Mouse (Mus musculus): ENCODE measurements around the gene Tkfc.
"Not testable (repeated sequence)": the region's sequence is repeated elsewhere in the genome, so short reads cannot be mapped to it uniquely, and the experiment has no call there.

The Tkfc gene

DNA sequence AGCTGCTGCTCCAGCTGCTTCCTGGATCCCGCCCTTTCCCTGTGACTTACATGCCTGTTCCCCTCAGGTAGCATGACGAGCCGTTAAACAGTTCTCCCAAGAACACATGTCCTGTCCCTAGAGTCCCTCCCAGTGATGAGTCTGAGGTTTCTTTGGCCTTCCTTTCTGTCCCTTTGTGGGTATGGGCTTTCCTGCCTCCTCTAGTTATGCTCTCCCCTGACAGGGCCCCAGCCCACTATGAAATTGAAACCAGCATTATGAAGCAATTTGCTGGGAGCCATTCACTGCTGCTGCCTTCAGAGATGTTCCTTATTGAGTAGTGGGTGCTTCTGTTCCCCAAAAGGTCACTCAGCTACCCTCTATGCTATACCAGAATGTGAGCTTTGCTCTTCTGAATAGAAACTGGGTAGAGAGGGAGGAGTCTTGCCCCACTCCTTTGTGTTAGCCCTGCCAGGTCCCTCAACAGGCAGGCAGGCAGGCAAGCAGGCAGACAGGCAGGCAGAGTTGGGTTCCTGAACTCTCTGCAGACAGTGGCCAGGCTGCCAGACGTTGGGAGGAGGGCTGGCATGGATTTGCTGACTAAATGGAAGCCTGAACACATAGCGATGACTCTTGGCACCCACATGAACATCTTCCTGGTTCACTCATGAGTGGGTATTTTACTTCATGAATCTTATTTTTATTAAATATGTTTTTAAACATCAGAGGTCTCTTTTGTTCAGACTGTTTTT lies 16.2 kb downstream of the Tkfc start:
- DNase-seq (ENCODE audit: low read depth, low spot score), result no peak

DNA sequence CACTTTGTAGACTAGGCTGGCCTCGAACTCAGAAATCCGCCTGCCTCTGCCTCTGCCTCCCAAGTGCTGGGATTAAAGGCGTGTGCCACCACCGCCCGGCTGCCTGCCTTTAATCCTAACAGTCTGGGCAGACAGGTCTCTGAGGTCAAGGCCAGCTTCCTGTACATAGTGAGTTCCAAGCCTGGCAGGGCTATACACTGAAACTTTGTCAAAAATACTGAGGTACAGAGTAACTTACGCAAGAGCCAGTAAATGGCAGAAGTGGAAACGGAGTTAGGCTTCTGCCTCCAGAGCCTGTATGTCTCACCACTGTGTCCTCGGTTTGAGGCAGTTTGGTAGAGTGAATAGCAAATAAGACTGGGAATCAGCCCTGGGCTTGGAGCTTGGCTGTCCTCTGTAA lies 18.2 kb downstream of the Tkfc start:
- no peak for DNase-seq (ENCODE audit: low read depth, low spot score)

DNA sequence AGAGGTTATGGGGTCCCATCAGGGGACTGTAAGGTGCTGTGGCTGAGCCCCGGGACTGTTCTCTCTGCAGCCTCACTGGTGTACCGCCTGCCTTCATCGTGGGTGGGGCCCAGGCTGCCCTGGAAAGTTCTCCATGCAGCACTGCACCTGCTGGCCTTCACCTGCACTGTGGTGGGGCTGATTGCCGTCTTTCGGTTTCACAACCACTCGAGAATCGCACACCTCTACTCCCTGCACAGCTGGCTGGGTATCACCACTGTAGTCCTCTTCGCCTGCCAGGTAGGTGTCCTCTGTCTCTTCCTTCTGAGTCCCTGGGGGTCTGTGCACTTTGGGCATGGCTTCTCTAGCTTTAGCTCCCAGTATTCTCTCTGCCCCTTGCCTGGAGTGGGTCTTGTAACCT lies 20.3 kb downstream of the Tkfc start:
- DNase-seq (ENCODE audit: low read depth, low spot score), result no peak

DNA sequence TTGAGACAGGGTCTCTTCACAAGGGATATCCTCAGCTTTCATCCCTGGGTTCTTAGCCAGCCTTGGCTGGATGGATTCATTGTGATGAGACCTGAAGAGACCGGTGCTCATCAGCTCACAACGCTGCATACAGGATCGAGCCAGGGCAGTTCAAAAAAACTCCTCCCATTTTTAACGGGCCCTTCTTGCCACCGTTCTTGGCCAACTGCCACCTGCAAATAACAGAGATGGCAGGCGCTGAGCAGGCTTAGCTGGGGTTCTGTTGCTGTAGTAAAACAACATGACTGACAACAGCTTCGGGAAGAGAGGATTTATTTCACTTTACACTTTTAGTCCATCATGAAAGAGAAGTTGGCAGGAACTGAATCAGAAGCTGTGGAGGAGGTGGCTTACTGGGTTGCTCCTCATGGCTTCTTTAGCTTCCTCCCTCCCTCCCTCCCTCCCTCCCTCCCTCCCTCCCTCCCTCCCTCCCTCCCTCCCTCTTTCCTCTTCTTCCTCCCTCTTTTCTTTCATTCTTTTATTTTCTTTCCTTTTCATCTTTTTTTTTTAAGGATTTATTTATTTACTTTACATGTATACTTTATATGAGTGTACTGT lies 21.8 kb downstream of the Tkfc start:
- DNase-seq (ENCODE audit: low read depth, low spot score), result no peak

DNA sequence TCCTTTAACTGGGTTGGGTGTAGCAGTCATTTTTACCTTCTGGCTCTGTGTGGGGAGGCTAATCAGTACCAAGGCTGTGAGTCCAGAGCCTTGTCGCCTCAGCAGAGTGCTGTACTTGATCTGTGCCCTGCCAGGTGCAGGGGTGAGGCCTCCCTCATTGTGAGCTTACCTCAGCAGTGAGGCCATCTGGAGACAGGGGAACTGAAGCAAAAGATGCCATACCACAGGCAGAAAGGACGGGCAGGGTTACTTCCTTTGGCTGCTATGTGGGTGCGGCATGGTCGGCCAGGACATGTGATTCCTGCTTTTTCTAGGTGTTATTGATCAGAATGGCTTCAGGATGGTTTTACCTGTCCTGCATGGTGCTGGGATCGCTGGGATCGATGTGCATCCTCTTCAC lies 23.5 kb downstream of the Tkfc start:
- DNase-seq (ENCODE audit: low read depth, low spot score), result no peak

DNA sequence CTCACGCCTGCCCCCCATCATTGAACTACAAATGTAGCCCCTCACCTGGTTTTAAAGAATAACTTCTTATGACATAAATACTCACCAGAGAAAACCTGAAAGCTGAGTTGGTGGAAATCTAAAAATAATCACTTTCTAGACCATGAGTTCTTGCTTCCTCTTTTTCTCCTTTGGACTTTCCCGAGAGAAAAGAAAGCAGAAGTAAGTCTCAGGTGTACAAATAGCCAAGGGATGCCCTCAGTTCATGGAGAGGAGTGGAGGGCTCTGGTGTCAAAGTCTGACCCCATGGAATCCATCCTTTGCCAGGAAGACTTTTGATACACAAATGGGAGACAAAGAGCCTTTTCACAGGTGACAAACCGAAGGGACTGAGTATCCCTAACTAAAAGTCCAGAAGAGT lies 24.7 kb downstream of the Tkfc start:
- no peak for DNase-seq (ENCODE audit: low read depth, low spot score)

DNA sequence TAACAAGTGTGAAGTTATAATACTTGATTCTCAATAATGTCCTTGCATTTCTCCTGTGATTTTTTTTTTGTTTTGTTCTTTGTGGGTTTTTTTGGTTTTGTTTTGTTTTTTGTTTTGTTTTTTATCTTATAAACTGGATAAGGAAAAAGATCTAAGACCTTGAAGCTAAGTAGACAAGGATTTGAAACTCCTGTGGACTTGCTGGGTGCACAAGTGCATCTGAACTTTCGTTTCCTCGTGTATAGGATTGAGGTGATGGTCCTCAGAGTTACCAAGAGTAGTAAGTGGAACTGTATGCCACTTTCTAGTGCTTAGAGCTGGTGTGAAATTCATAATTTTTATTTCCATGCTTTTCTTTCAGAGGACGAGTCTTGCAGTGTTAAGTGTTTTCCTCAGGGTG lies 25.4 kb downstream of the Tkfc start:
- DNase-seq (ENCODE audit: low read depth, low spot score), result no peak

DNA sequence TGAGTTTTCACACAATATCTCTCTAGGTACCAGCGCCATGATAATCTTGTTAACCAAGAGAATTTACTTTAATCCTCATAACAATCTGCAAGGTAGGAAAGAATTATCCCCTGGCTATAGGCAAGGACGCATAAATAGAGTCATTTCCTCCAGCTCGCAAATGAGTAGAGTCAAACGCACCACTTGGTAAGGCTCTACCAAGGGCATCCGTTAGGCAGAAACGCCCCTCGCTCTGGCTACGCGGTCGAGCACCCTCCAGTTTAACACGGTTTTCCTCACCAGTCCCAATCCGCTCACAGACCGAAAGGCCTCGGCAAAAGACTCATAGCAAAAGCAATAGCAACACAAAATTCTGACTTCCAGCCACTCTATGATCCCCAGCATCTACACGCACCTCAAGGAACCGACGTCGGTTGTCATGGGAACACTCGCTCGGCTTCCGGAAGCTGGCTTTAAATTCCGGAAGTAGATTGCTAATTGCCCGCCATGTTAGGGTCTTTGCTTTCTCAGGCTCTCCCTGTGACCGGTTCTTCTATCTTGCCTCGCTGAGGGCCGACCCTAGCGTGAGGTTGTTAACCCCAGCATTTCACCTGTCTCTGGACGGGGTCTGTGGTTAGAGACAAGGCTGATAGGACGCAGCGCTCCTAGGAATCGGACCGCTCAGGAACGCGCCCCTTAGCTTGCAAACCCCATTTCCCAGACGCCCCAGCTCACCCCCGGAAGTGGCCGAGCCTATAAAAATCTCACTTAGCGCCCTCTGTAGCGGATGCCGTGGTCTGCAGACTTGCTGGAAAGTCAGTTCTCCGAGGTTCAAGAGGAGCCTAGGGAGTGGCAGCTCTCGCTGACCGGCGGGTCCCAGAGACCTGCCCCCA lies 28.5 kb downstream of the Tkfc start, which contains the start of the genes Cyb561a3 and Tmem138:
TSS of gene Cyb561a3 (plus strand) at position 483 of the 872 bp plus-strand sequence.
TSS of gene Tmem138 (minus strand) at position 673 of the 872 bp plus-strand sequence.
- peak; percentile 97 for DNase-seq (ENCODE audit: low read depth, low spot score)

DNA sequence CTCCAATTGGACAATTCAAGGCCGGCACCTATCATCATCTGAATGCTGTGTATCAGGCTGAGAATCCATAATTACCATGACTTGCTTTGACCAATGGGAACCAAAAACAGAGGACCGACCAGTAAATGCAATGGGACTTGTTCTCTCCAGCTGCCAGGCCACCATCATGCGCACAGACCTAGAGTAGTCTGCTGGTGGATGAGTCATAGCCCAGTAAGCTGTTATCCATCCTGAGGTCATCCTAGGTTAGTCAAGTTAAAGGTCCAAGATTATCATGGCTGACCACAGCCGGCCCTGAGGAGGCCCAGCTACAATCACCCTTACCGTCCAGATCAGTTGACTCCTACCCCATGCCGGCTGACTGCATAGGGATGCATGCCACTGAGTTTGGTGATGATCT lies 35.8 kb downstream of the Tkfc start:
- DNase-seq (ENCODE audit: low read depth, low spot score), result no peak

DNA sequence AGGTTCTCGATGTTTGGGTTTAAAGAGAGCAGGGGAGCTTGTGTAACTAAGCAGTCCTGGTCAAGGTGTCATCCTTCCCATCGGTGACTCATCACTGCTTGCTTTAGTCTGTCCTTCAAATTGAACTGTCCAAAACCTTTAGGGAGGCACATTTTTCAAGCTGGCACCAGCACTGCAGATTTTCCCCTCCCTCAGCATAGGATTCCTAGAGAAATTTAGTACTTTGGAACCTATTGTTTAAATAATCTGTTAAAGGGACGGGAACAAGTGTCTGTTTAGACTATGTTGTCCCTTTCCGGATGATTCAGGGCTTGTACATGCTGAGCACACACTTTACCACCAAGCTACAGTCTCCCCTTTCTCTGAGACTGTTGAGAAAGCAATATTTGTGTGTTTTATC lies 40.2 kb downstream of the Tkfc start:
- no peak for DNase-seq (ENCODE audit: low read depth, low spot score)

DNA sequence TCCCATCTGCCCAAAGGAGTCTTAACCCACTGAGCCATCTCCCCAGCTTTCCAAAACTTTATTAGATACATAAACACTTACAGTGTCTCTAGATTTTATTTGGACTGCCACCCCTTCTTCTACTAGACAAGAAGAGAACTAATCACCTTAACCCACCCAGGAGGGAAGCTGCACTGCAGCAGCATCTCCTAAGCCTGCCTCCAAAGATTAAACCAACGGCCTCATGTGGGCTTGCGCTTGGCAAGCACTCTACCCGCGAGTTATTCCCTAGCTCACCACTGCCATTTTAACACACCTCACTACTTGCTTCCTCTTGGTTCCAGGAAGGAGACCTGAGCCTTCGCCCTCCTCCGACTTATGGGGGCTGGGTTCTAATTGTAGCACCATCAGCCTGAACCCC lies 41.2 kb downstream of the Tkfc start:
- no peak for DNase-seq (ENCODE audit: low read depth, low spot score)

DNA sequence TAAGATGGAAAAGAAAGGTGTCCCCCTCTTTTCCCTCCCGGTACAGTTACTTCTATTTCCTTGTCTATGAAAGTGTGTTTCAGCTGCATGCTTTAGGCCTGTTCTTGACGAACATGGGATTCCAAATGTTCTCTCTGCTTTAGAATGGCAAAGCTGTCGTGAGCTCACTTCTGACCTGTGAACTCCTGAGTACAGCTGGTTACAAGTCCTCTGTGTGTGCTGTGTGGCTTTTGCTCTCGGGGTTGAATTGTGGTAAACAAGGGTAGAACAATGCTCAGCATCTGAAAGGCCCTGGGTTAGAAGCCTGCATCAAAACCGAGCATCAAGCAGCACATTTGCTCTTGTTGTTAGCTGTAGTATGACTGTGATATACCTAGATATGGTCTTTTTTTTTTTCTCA lies 43.1 kb downstream of the Tkfc start:
- DNase-seq (ENCODE audit: low read depth, low spot score), result no peak

DNA sequence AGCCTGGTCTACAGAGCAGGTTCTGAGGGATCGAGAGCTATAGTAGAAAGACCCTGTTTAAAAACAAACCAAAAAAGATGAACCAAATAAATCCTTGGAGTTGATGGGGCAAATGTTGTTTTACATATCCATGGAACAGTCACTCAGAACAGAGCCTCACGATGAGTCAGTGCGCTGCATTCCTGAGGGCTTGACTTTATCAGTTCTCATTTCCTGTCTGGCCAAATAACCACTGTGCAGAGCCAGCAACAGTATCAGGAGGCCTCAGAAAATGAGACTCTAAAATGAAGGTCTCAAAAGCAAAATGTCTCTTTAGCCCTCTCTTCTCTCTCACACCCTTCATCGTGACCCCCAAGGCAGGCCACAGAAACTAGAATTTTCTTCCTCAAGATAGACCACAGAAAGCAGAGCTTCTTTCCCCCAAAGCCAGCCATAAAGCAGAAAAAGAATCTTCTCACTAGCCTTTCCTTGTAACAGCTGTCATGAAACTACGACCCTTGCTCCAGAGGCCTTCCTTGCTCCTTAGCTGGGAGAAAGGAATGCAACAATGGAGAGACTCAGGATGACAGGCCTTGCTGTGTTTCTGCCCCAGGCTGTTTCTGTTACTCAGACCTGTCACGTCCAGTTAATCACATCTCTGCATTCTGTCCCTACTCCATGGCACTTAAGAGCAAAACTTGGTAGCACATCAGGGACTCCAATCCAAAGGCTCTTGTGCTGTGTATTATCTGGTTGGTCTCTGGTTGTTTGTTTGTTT lies 43.7 kb downstream of the Tkfc start:
- DNase-seq (ENCODE audit: low read depth, low spot score), result no peak

DNA sequence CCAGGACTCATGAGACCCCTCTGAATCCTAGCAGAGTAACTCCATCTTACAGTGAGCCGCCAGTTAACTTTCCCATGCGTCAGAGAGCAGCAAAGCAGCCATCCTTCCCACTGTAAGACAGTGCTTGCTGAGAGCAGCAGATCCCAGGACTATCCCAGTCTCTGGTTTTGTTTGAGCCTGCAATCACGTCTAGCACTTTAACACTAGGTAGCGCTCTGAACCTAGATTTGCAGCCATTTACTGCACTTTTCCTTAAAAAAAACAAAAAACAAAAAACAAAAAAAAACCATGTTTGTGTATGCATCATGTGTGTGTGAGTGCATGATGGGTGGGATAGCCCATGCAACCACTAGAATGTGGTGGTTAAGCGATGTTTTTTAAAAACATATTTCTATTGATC lies 45.3 kb downstream of the Tkfc start:
- DNase-seq (ENCODE audit: low read depth, low spot score), result peak; percentile 46

DNA sequence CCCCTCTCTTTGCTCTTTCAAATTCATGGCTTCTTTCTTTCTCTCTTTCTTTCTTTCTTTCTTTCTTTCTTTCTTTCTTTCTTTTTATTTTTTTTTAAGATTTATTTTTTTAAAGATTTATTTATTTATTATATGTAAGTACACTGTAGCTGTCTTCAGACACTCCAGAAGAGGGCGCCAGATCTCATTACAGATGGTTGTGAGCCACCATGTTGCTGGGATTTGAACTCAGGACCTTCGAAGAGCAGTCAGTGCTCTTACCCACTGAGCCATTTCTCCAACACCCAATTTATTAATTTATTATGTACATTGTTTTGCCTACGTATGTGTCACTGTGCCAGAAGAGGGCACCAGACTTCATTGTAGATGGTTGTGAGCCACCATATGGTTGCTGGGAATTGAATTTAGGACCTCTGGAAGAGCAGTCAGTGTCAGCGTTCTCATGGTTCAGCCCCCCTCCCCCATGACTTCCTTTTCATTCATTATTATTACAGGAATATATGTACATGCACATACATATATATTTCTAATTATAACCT lies 47.5 kb downstream of the Tkfc start:
- not testable (repeated sequence) for DNase-seq (ENCODE audit: low read depth, low spot score)

DNA sequence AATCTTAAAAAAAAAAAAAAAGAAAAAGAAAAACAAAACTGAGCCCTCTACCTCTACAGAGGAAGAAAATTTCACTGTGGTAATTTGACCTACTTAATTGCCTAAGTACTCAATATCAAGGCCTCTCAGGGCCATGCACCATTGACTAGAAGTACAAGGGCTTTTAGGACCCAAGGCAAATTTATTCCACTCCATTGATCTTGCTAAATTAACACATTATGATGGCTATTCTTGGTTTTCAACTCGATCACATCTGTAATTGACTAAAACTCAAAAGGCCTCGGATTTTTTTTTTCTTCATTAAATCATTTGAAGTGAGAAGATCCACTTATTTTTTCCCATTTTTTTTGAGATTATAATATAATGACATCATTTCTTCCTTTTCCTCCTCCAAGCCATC lies 48.0 kb downstream of the Tkfc start:
- no peak for DNase-seq (ENCODE audit: low read depth, low spot score)

DNA sequence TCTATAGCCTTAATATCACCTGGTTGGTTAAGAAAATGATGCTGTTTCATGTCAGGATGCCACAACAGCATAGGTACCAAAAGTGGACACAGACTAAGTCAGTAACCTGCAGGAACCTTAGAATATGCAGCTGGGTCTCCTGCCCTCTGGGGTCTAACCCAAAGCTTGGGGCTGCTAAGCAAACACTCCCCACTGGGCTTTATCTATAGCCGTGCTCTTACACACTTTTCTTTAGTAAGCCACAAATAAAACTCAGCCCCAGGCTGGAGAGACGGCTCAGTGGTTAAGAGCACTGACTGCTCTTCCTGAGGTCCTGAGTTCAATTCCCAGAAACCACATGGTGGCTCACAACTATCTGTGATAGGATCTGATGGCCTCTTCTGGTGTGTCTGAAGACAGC lies 48.5 kb downstream of the Tkfc start:
- DNase-seq (ENCODE audit: low read depth, low spot score), result no peak

DNA sequence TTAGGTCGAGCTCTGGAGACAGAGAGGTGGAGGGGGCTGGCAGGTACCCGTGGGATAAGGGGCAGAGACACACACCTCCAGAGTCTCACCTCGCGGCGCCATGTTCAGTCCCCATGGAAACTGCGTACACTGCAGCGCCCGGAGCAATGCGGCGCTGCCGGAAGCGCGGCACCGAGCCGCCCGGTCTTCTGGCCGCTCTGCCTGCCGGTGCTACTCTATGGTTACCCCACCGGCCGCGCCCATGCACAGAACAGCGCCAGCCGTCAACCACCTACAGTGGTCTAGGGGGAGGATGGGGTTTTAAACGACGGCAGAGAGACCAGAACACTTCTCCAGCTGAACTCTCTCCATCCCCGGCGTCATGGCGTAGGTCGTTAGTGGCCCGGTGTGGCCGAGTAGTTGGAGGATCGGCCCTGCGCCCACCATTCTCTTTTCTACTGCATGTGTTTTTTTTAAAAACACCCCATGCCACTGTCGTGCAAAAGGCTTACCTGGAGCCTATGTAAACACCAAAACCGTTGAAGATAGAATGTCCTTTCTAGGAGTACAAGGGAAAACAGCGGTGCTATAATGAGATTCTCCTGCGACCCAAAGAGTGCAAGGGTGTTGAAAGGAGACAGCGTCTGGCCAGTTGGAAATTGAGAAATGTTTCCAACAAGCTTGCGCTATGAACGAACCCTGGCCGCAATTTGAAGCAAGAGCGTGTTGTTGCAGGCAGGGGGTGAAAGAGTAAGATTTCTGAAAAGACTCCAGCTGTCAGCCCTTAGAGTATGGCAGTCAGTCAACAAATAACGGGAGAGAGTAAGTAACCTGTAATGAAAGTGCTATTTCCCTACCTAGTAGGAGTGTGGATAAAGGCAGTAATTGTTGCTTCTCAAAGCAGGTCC lies 49.6 kb downstream of the Tkfc start, which contains the start of gene Tmem216:
TSS of gene Tmem216 (minus strand) at position 615 of the 887 bp plus-strand sequence.
- DNase-seq (ENCODE audit: low read depth, low spot score), result peak; percentile 84

DNA sequence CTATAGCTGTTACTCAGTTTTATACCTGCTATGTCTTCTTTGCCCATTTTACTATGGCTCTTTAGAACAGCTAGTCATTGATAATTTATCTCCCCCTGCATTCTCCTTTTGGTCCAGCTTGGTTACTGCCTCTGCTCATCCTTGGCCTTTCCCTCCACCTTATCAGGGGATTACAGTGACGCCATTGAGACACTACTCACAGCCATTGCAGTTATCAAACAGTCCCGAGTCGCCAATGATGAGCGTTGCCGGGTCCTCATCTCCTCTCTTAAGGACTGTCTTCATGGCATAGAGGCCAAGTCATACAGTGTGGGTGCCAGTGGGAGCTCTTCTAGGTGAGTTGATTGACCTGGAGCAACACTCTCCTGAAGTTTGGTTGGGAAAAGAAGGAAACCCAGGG lies 66.0 kb downstream of the Tkfc start:
- DNase-seq (ENCODE audit: low read depth, low spot score), result no peak

All from R1 (cell line).